In genomic region chr1:189405221-189405620, GRCm38 (mm10) we compare ENCODE assay signal across 11 mouse cellular contexts. TPM values are rescaled to one million over a fixed set of nuclear protein-coding genes. Genes with fewer than 3 reads are reported as not detected.
DNase-seq lines count a peak whose midpoint lies in the region; ATAC-seq lines count a peak whose summit lies in the region.
"Had no signal": no experiment of that assay in that cellular context is flagged by ENCODE, and none has a peak within 500 bp of the region (broad histone marks: within the 10 kb centered on the region; RNA-seq: fewer than 3 reads in every experiment).

No protein-coding gene starts in this region.

- ATAC-seq in erythroid progenitor cell, adult 5-6 weeks (replicated peaks; ENCODE audit: low FRiP score, poor library complexity, severe bottlenecking), result no peak
- ATAC-seq: midbrain, embryonic 13.5 days had no signal

- intact Hi-C loops in gastrocnemius, postnatal 14 days (cut with DNase I; ENCODE audit: low total_unique reads), result no loop called here

- DNase-seq in right cerebral cortex, postnatal 25 days, result peak; percentile 4
- no peak for DNase-seq in right cerebral cortex, adult 2 months (ENCODE audit: low spot score in 2 of 2)
- DNase-seq in gastrocnemius, postnatal 14 days, result peak; percentile 31
- peak; percentile 84 to 90 for DNase-seq in lung, adult 18-20 months
- no peak for DNase-seq in left cerebral cortex, adult 9 months (ENCODE audit: low spot score in 2 of 2)
- no peak for DNase-seq in thymus, postnatal 4 days
- DNase-seq: embryo, embryonic 11 days; kidney, adult 9 months; left cerebral cortex, postnatal 4 days had no signal

RNA-seq across cellular contexts. Expression of gene Kcnk2, which starts 3.1 kb away (rescaled TPM):
- 1 to 10 TPM; 2.1 to 2.5 TPM for total RNA-seq in gastrocnemius, postnatal 14 days (2021)
- total RNA-seq in erythroid progenitor cell, adult 5-6 weeks (2015; ENCODE audit: low replicate concordance), result not detected in 2 replicates
- not detected in 2 replicates for total RNA-seq in erythroid progenitor cell, adult 5-6 weeks (2017; ENCODE audit: low replicate concordance)

Comparison
In these comparisons a context has a peak if more than half of its experiments do, and no peak if none do; other contexts are left out.
1. DNase-seq: peak in right cerebral cortex, postnatal 25 days (single experiment), gastrocnemius, postnatal 14 days (single experiment) and lung, adult 18-20 months (2 of 2); none in right cerebral cortex, adult 2 months (0 of 2), left cerebral cortex, adult 9 months (0 of 2) and thymus, postnatal 4 days (single experiment).